Comparison of ENCODE assay signal across 8 mouse cellular contexts in the genomic region with DNA sequence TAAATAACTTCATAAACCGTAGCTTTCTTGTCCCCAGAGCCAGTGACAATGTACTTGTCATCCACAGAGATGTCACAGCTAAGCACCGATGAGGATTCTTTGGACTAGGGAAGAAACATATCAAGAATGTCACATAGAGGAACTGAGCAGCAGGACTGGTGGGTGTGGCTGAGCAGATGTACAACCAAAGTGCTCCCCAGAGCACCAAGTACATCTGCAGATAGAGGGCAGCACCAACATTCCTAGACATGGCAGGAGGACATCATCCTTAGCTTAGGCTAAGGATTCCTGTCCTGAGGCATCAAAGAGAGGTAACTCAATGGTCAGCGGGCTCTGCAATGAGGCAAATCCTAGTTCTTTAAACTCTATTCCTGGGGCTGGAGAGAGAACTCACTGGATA.
A peak's percentile ranks its signal among the peaks of the same experiment; 100 is the strongest.
DNase-seq lines count a peak whose midpoint lies in the region; ATAC-seq and TF ChIP-seq lines count a peak whose summit lies in the region.

No protein-coding gene starts in this region.

- no peak overlapping the region for H3K4me2 ChIP-seq in hindbrain, postnatal 0 days (ENCODE audit: low read depth, low read length)
- no peak overlapping the region for H3K4me2 ChIP-seq in hindbrain, embryonic 14.5 days (replicated peaks)
- H3K4me2 ChIP-seq in kidney, embryonic 14.5 days (replicated peaks; ENCODE audit: low read depth, low read length) = no peak overlapping the region

- TF ChIP-seq POLR2A in MEL (IDR thresholded peaks at IDR 0.05; ENCODE audit: control insufficient read depth in 1 of 2, insufficient read depth in 1 of 2, low read depth in 1 of 2, low read length in 2 of 2, poor library complexity in 1 of 2) = no peak

- peak; percentile 36 for TF ChIP-seq RAD21 in MEL (IDR thresholded peaks at IDR 0.05; ENCODE audit: low read depth, low read length)

- no peak for ATAC-seq in hindbrain, postnatal 0 days
- no peak for ATAC-seq in hindbrain, embryonic 14.5 days (ENCODE audit: low FRiP score)
- 0 out of 2 replicates have a peak, but pooled peaks have one; percentile 24 for ATAC-seq in kidney, embryonic 14.5 days (ENCODE audit: low FRiP score, low TSS enrichment)

- DNase-seq in hindbrain, postnatal 0 days (ENCODE audit: low spot score) = no peak
- no peak for DNase-seq in hindbrain, embryonic 14.5 days (ENCODE audit: low spot score)
- DNase-seq in MEL (ENCODE audit: low read depth, low spot score) = peak; percentile 59
- DNase-seq in retina, postnatal 1 day = peak; percentile 33
- DNase-seq in right cerebral cortex, adult 2 months (ENCODE audit: low spot score in 2 of 2) = no peak
- DNase-seq in hindbrain, embryonic 10.5 days (ENCODE audit: low spot score) = no peak
- DNase-seq in adrenal gland, adult 8-10 months = no peak

- no peaks in the 10 kb centered on the region for H3K79me2 ChIP-seq in MEL (ENCODE audit: control insufficient read depth, insufficient read depth, low read length, poor library complexity)

- H3K4me1 ChIP-seq in hindbrain, postnatal 0 days (ENCODE audit: insufficient read depth, low read length) = no peaks in the 10 kb centered on the region
- H3K4me1 ChIP-seq in hindbrain, embryonic 14.5 days (replicated peaks; ENCODE audit: control insufficient read depth, insufficient read depth, low read length) = no peaks in the 10 kb centered on the region
- H3K4me1 ChIP-seq in MEL (ENCODE audit: control insufficient read depth in 1 of 2, insufficient read depth in 2 of 2, low read length in 2 of 2) = peaks cover 0 to 3% of the 10 kb centered on the region in 2 experiments; a peak in 1 of 4 replicates
- H3K4me1 ChIP-seq in kidney, embryonic 14.5 days (ENCODE audit: control insufficient read depth, insufficient read depth, low read length) = no peaks in the 10 kb centered on the region
- H3K4me1 ChIP-seq in hindbrain, embryonic 10.5 days (replicated peaks) = no peaks in the 10 kb centered on the region

- no peaks in the 10 kb centered on the region for H3K9me3 ChIP-seq in hindbrain, postnatal 0 days (ENCODE audit: low read length)
- H3K9me3 ChIP-seq in hindbrain, embryonic 14.5 days (ENCODE audit: control insufficient read depth, low read length) = no peaks in the 10 kb centered on the region
- H3K9me3 ChIP-seq in MEL (replicated peaks; ENCODE audit: insufficient read depth, low read length) = no peaks in the 10 kb centered on the region
- no peaks in the 10 kb centered on the region for H3K9me3 ChIP-seq in kidney, embryonic 14.5 days (ENCODE audit: control insufficient read depth, low read length)
- no peaks in the 10 kb centered on the region for H3K9me3 ChIP-seq in hindbrain, embryonic 10.5 days

- H3K27ac ChIP-seq in hindbrain, postnatal 0 days = no peak overlapping the region
- no peak overlapping the region for H3K27ac ChIP-seq in hindbrain, embryonic 14.5 days
- no peak overlapping the region for H3K27ac ChIP-seq in MEL (ENCODE audit: control insufficient read depth, low read depth, low read length)
- no peak overlapping the region for H3K27ac ChIP-seq in kidney, embryonic 14.5 days (ENCODE audit: low read depth, low read length)
- no peak overlapping the region for H3K27ac ChIP-seq in hindbrain, embryonic 10.5 days

- no peak overlapping the region for H3K4me3 ChIP-seq in hindbrain, postnatal 0 days (ENCODE audit: low read length)
- no peak overlapping the region for H3K4me3 ChIP-seq in hindbrain, embryonic 14.5 days (replicated peaks; ENCODE audit: low read length)
- H3K4me3 ChIP-seq in MEL (ENCODE audit: control insufficient read depth in 1 of 2, insufficient read depth in 1 of 2, low read depth in 2 of 2, low read length in 2 of 2) = no peak overlapping the region
- no peak overlapping the region for H3K4me3 ChIP-seq in kidney, embryonic 14.5 days (ENCODE audit: low read length)
- no peak overlapping the region for H3K4me3 ChIP-seq in hindbrain, embryonic 10.5 days

- 0 out of 2 replicates have a peak, but pooled peaks cover 3% of the 10 kb centered on the region for H3K36me3 ChIP-seq in hindbrain, postnatal 0 days (ENCODE audit: insufficient read depth, low read length)
- H3K36me3 ChIP-seq in hindbrain, embryonic 14.5 days (replicated peaks; ENCODE audit: control insufficient read depth, insufficient read depth) = peaks cover 40% of the 10 kb centered on the region
- H3K36me3 ChIP-seq in MEL (ENCODE audit: control insufficient read depth in 1 of 2, insufficient read depth in 2 of 2, low read length in 2 of 2) = no peaks in the 10 kb centered on the region; a peak in 2 of 4 replicates
- peaks cover 40% of the 10 kb centered on the region for H3K36me3 ChIP-seq in kidney, embryonic 14.5 days (ENCODE audit: control insufficient read depth, insufficient read depth, low read length)
- peaks cover 76% of the 10 kb centered on the region for H3K36me3 ChIP-seq in hindbrain, embryonic 10.5 days

- 83% methylated on average over 3 of the region's 3 CpGs for WGBS in hindbrain, postnatal 0 days
- WGBS in hindbrain, embryonic 14.5 days = 82% methylated on average over 3 of the region's 3 CpGs
- WGBS in kidney, embryonic 14.5 days = 96% methylated on average over 3 of the region's 3 CpGs
- 85% methylated on average over 3 of the region's 3 CpGs for WGBS in hindbrain, embryonic 10.5 days

- H3K27me3 ChIP-seq in hindbrain, postnatal 0 days (ENCODE audit: insufficient read depth, low read length) = no peaks in the 10 kb centered on the region
- H3K27me3 ChIP-seq in hindbrain, embryonic 14.5 days (ENCODE audit: control insufficient read depth, insufficient read depth, low read length) = no peaks in the 10 kb centered on the region
- H3K27me3 ChIP-seq in MEL (ENCODE audit: control insufficient read depth in 1 of 2, insufficient read depth in 2 of 2, low read length in 2 of 2) = no peaks in the 10 kb centered on the region
- no peaks in the 10 kb centered on the region for H3K27me3 ChIP-seq in kidney, embryonic 14.5 days (ENCODE audit: control insufficient read depth, insufficient read depth, low read length)
- no peaks in the 10 kb centered on the region for H3K27me3 ChIP-seq in hindbrain, embryonic 10.5 days (ENCODE audit: insufficient read depth, poor library complexity, severe bottlenecking)

- H3K9ac ChIP-seq in hindbrain, postnatal 0 days (replicated peaks; ENCODE audit: low read length) = no peak overlapping the region
- no peak overlapping the region for H3K9ac ChIP-seq in hindbrain, embryonic 14.5 days
- H3K9ac ChIP-seq in MEL (ENCODE audit: control insufficient read depth, low read depth, low read length, poor library complexity, severe bottlenecking) = no peak overlapping the region
- H3K9ac ChIP-seq in kidney, embryonic 14.5 days (ENCODE audit: low read depth, low read length) = no peak overlapping the region

- peak; percentile 41; the same call in 1 of the 2 replicates for TF ChIP-seq CTCF in hindbrain, postnatal 0 days (IDR thresholded peaks at IDR 0.05; ENCODE audit: low read depth)
- peak; percentile 23 to 57 (median 39); a peak in 4 of 6 replicates for TF ChIP-seq CTCF in MEL (IDR thresholded peaks at IDR 0.05 in 2 of 3, conservative IDR thresholded peaks at IDR 0.05 in 1 of 3; ENCODE audit: control insufficient read depth in 1 of 3, insufficient read depth in 1 of 3, low read depth in 2 of 3, low read length in 3 of 3, poor library complexity in 1 of 3, severe bottlenecking in 1 of 3)

- TF ChIP-seq EP300 in MEL (IDR thresholded peaks at IDR 0.05; ENCODE audit: low read depth in 1 of 2, low read length in 2 of 2) = no peak

TF ChIP-seq in MEL, 35 proteins besides CTCF, POLR2A, EP300 and RAD21:
- TF ChIP-seq SMC3 (IDR thresholded peaks at IDR 0.05; ENCODE audit: low read depth, low read length) (peak; percentile 49), JUND (IDR thresholded peaks at IDR 0.05; ENCODE audit: low read depth, low read length) (no peak), TAL1 (IDR thresholded peaks at IDR 0.05; ENCODE audit: low read length) (no peak), CHD1 (IDR thresholded peaks at IDR 0.05; ENCODE audit: low read depth, low read length) (no peak), E2F4 (IDR thresholded peaks at IDR 0.05; ENCODE audit: borderline replicate concordance, low read depth, low read length) (no peak), MXI1 (IDR thresholded peaks at IDR 0.05; ENCODE audit: low read depth, low read length) (no peak)
TF ChIP-seq in MEL: peak in this region for 1.

Comparison
In these comparisons a context has a peak if more than half of its experiments do, and no peak if none do; other contexts are left out.
1. DNase-seq: peak in MEL (single experiment) and retina, postnatal 1 day (single experiment); none in hindbrain, postnatal 0 days (single experiment), hindbrain, embryonic 14.5 days (single experiment), right cerebral cortex, adult 2 months (0 of 2), hindbrain, embryonic 10.5 days (single experiment) and adrenal gland, adult 8-10 months (single experiment).